Mouse (Mus musculus) liver (tissue): ENCODE measurements around the gene Cops2.

Experiments
- DNase-seq: peaks from one replicate; pipeline ENCODE4 v3.0.0-alpha.2; 2020; ENCODE audit warnings: mixed read lengths

Gene Cops2

GRCm38 (mm10) chr2:125820397-125820796 is 38.5 kb downstream of the Cops2 start:
- no peak for DNase-seq

GRCm38 (mm10) chr2:125813972-125814595 is 44.9 kb downstream of the Cops2 start:
- no peak for DNase-seq

GRCm38 (mm10) chr2:125811332-125811731 is 47.6 kb downstream of the Cops2 start:
- DNase-seq, result no peak

- no peak for DNase-seq
These were observed 49.4 kb downstream of the Cops2 start for GRCm38 (mm10) chr2:125809551-125809950.

GRCm38 (mm10) chr2:125805826-125806225 is 53.1 kb downstream of the Cops2 start:
- no peak for DNase-seq

GRCm38 (mm10) chr2:125801947-125802346 is 57.0 kb downstream of the Cops2 start:
- DNase-seq, result no peak

- no peak for DNase-seq
These were observed 57.9 kb downstream of the Cops2 start for GRCm38 (mm10) chr2:125801038-125801437.

- no peak for DNase-seq
These were observed 58.5 kb downstream of the Cops2 start for GRCm38 (mm10) chr2:125800428-125800827.

- no peak for DNase-seq
These were observed 61.1 kb downstream of the Cops2 start for GRCm38 (mm10) chr2:125797872-125798271.

GRCm38 (mm10) chr2:125795118-125795517 is 63.8 kb downstream of the Cops2 start:
- DNase-seq, result no peak

GRCm38 (mm10) chr2:125794166-125794565 is 64.8 kb downstream of the Cops2 start:
- no peak for DNase-seq

- no peak for DNase-seq
These were observed 66.1 kb downstream of the Cops2 start for GRCm38 (mm10) chr2:125792879-125793261.

- DNase-seq, result no peak
These were observed 66.6 kb downstream of the Cops2 start for GRCm38 (mm10) chr2:125792144-125792878.

- no peak for DNase-seq
These were observed 67.5 kb downstream of the Cops2 start for GRCm38 (mm10) chr2:125791485-125791885.

GRCm38 (mm10) chr2:125790242-125790641 is 68.7 kb downstream of the Cops2 start:
- DNase-seq, result no peak

GRCm38 (mm10) chr2:125789265-125789664 is 69.7 kb downstream of the Cops2 start:
- no peak for DNase-seq

GRCm38 (mm10) chr2:125788785-125789184 is 70.2 kb downstream of the Cops2 start:
- no peak for DNase-seq

- DNase-seq, result no peak
These were observed 70.6 kb downstream of the Cops2 start for GRCm38 (mm10) chr2:125788351-125788750.

GRCm38 (mm10) chr2:125785021-125785420 is 73.9 kb downstream of the Cops2 start:
- DNase-seq, result no peak

- no peak for DNase-seq
These were observed 74.5 kb downstream of the Cops2 start for GRCm38 (mm10) chr2:125784392-125784791.

GRCm38 (mm10) chr2:125783868-125784267 is 75.1 kb downstream of the Cops2 start:
- DNase-seq, result no peak

GRCm38 (mm10) chr2:125782719-125783109 is 76.2 kb downstream of the Cops2 start, which contains the start of gene Secisbp2l:
Gene Secisbp2l, minus strand, starts transcription at chr2:125782870.
- DNase-seq, result peak; percentile 94

GRCm38 (mm10) chr2:125781978-125782718 is 76.8 kb downstream of the Cops2 start:
- DNase-seq, result no peak

- DNase-seq, result no peak
These were observed 77.9 kb downstream of the Cops2 start for GRCm38 (mm10) chr2:125781006-125781405.
